Mouse (Mus musculus) lung, postnatal 25 days (tissue): ENCODE measurements around the gene Olfr1381.
"Not testable (repeated sequence)": the region's sequence is repeated elsewhere in the genome, so short reads cannot be mapped to it uniquely, and the experiment has no call there.

Source experiments
- DNase-seq: peaks from one replicate; pipeline ENCODE4 v3.0.0; 2022; ENCODE audit warnings: low spot score

Olfr1381 gene

DNA sequence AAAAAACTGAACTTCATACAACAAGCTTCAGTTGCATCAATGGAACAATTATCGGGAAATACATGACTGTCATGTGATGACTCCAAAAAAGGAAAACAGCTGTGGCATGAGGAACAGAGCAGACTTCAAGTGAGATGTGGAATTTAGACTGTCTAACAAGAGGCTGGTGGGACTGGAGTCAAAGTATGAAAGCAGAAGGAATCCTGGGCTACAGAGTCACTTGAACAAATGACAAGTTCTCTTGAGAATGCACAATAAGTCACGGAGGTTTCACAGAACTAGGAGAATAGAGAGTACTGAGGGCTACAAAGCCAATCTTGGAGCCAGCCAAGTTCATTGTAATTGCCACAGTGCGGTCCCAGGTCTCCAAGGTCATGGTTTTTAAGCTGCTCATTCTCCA is at the start of gene Olfr1381:
Gene Olfr1381, plus strand, starts transcription at position 301 of the 400 bp plus-strand sequence.
- not testable (repeated sequence) for DNase-seq

DNA sequence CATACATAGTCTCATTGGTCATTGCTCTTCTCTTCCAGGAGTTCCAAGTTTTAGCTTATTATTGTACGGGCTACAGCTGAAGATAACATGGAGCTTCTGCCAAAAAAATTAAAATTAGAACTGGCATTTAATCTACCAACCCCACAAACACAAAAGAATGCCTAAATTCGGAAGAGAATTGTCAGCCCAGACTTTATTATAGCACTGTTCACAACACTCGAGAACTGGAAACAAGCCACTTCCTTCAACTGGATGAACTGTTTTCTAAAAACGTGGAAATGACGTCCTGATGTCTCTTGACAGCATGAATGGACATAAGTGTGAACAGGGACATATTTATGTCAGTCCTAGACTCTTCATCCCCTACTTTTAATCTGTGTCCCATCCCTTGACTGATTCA is 25.2 kb upstream of the Olfr1381 start:
- no peak for DNase-seq

GRCm38 (mm10) chr11:49519348-49519747 is 23.9 kb upstream of the Olfr1381 start, which contains the start of gene Olfr1383:
Gene Olfr1383, plus strand, starts transcription at chr11:49519648.
- no peak for DNase-seq

- DNase-seq, result no peak
Measured at GRCm38 (mm10) chr11:49527947-49528346, 15.3 kb upstream of the Olfr1381 start, which contains the start of gene Olfr1382. Gene Olfr1382, plus strand, starts transcription at chr11:49528247.

DNA sequence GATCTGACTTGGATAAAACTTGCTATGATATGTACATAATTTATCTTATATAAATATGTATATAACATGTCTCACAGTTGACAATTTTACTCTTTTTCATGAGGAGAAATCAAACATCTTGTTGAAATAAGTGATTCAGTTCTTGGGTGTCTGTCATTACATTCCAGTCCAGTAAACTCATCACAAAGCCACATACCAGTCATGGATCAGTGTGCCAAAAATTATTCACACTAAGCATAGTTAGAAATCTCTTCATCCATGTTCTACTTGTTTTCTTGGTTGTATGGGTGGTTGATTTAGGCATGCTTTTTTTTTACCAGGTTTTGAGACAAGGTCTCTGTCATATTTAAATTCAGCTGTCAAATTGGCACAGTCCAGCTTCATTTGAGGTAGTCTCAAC is 10.5 kb upstream of the Olfr1381 start:
- no peak for DNase-seq

DNA sequence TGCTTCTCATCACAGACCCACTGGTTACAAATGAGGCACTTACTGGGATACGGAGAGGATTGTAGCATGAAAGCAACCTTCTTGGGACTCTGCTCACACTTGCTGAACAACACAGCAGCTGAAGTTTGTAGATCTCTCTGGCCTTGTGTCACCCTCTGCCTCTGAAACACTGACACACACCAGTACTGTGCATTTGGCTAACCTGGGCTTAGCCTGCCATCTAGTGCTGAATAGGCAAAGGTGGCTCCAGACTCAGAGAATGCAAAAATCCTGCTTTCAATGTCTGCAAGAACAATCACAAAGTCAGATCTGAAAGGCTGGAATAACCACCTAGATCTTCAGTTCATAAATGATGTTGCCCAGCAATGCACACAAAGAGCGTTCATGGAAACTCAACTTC is 6.6 kb upstream of the Olfr1381 start:
- DNase-seq, result not testable (repeated sequence)

DNA sequence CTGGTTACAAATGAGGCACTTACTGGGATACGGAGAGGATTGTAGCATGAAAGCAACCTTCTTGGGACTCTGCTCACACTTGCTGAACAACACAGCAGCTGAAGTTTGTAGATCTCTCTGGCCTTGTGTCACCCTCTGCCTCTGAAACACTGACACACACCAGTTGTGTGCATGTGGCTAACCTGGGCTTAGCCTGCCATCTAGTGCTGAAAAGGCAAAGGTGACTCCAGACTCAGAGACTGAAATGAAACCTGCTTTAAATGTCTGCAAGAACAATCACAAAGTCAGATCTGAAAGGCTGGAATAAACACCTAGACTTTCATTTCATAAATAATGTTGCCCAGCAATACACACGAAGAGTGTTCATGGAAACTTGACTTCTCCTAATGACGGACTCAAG is 10.8 kb downstream of the Olfr1381 start:
- DNase-seq, result not testable (repeated sequence)

- DNase-seq, result not testable (repeated sequence)
Measured at GRCm38 (mm10) chr11:49556578-49556977, 13.3 kb downstream of the Olfr1381 start, which contains the start of gene Olfr1380. Gene Olfr1380, plus strand, starts transcription at chr11:49556878.

DNA sequence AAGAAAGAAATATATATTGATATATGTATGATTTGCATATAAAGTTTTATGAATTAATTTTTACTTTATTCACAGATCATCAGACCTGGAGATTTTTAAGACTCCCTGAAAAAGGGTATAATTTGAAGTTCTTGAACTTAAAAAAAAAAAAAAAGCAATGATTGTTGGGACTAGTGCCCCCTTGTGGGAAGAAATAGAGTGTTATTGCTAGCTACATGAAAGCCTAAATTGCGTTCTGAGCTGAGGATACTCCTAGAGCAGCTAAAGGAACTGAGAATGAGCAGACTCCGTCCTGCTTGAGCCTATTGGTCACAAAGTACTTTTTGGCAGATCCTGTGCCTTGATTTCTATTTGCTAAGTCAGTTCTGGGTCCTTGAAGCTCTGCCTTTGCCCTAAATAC is 31.8 kb downstream of the Olfr1381 start:
- DNase-seq, result not testable (repeated sequence)

DNA sequence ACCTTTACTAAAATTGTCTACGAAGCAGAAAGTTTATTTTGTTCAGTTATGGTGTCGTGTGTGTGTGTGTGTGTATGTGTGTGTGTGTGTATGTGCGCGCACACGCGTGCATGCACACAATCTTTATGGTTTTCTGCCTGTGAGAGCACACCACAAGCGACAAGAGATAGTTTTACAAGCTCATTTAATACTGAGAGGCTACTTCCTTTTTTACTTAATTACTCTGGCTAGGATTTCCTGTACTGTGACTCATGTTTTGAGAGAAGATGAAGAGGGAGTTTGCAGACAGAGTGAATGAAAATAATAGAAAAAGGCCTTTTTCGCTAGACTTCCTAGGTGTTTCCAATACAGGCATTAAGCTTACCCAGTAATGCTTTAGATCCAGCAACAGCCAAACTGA is 37.2 kb downstream of the Olfr1381 start:
- DNase-seq, result not testable (repeated sequence)

DNA sequence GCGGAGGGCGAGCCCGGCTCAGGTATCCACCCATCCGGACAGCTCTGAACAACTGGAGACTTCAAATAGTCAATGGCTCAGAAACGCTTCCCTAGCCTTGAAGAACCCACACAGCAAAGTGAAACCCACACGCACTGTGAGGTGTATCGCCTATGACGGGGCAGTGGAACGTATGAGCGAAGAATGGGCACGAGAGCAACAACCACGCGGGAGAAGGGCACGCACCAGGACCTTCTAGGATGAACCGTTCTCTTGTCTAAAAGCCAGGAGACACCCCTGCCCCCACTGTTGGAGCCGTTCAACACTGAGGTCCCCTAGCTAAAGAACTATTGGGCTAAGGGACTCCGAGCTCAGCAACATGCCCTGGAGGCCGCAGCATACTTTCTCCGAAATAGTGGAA is 47.0 kb downstream of the Olfr1381 start:
- DNase-seq, result no peak

DNA sequence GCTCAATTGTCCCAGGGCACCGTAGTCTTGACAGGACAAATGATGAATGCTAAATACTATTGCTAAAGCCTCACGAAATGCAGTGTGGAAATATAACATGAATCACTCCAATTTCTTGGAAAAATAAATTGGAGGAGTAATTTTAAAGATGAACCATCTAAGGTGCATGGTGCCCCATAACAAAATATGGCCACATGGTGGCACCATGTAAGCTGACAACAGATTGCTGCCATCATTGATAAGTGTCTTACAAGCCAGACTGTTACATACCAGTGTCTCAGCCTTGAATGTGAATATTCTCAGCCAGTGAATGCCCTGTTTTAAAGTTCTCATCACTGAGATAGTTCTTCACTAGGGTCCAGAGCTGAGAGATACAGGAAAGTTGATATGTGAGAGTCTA is 53.9 kb downstream of the Olfr1381 start:
- DNase-seq, result not testable (repeated sequence)
